Mouse (Mus musculus) kidney, adult 2 months (tissue): ENCODE measurements around the gene Pifo.

Experiments used
- CTCF ChIP-seq: fragments of 200-500 bp; conservative IDR thresholded peaks from 2 replicates; pipeline ENCODE4 v1.5.1; 2011; ENCODE audit warnings: low read depth, mild to moderate bottlenecking, control low read depth, low read length, moderate library complexity, mixed read lengths; ENCODE audit not compliant: insufficient read depth, insufficient read length
- POLR2A ChIP-seq: fragments of 200-500 bp; IDR thresholded peaks from one replicate; pipeline ENCODE4 v1.6.1; 2011; ENCODE audit warnings: low read depth, low read length, control low read depth

DNA sequence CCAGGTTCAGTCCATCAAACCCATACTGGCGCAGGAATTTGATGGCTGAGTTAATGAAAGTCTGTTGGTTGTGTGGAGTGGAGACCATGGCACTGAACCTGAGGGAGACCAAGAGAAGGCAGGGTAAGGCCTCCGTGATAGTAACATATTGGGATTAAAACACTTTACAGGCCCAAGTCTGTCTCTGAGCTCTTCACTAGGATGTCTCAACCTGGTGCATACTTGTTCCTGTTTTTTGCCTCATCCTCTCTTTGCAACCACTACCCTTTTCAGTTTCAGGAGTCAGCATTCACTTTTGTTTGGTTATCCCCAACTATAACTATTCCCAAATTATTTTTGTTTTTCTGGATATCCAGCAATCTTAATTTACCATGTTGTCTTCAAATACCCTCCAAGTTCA is 9.7 kb upstream of the Pifo start:
- TF ChIP-seq CTCF (no peak), POLR2A (no peak)
